Mouse (Mus musculus): Measurements from ENCODE around the gene Gm28635. TPM values are rescaled to one million over a fixed set of nuclear protein-coding genes. Genes with fewer than 3 reads are reported as not detected.

Gene Gm28635
- polyA plus RNA-seq, 2 experiments, result 0.01 TPM; not detected in 1

- TF ChIP-seq EP300 (IDR thresholded peaks at IDR 0.05; ENCODE audit: low read depth) (no peak), CTCF (IDR thresholded peaks at IDR 0.05; ENCODE audit: low read depth) (no peak)
- ATAC-seq (ENCODE audit: insufficient read depth) (peak; percentile 85), DNase-seq (ENCODE audit: low read depth in 3 of 3, low spot score in 3 of 3) (peak; percentile 94 to 95 (median 95))
- Histone ChIP-seq H3K36me3 (replicated peaks; ENCODE audit: control insufficient read depth, insufficient read depth, low read depth) (peaks cover 7% of the 10 kb centered on the region), H3K9ac (replicated peaks) (peak overlapping the region; percentile 92), H3K4me2 (ENCODE audit: low read depth) (peak overlapping the region; percentile 87), H3K9me3 (ENCODE audit: control insufficient read depth, low read length) (no peaks in the 10 kb centered on the region), H3K27ac (peak overlapping the region; percentile 98), H3K4me3 (ENCODE audit: insufficient read depth in 1 of 2, low read depth in 2 of 2, low read length in 2 of 2) (peak overlapping the region; percentile 77 to 98), H3K27me3 (ENCODE audit: control insufficient read depth, insufficient read depth, low read length) (no peaks in the 10 kb centered on the region), H3K4me1 (replicated peaks; ENCODE audit: control insufficient read depth in 2 of 2, insufficient read depth in 2 of 2, low read length in 1 of 2) (peaks cover 14 to 20% of the 10 kb centered on the region in 2 experiments)
- under 1% methylated on average over 33 of the region's 33 CpGs for WGBS (ENCODE audit: insufficient replicate concordance)
These were observed 37.9 kb upstream of the Gm28635 start for GRCm38 (mm10) chr2:84715562-84716361.

DNA sequence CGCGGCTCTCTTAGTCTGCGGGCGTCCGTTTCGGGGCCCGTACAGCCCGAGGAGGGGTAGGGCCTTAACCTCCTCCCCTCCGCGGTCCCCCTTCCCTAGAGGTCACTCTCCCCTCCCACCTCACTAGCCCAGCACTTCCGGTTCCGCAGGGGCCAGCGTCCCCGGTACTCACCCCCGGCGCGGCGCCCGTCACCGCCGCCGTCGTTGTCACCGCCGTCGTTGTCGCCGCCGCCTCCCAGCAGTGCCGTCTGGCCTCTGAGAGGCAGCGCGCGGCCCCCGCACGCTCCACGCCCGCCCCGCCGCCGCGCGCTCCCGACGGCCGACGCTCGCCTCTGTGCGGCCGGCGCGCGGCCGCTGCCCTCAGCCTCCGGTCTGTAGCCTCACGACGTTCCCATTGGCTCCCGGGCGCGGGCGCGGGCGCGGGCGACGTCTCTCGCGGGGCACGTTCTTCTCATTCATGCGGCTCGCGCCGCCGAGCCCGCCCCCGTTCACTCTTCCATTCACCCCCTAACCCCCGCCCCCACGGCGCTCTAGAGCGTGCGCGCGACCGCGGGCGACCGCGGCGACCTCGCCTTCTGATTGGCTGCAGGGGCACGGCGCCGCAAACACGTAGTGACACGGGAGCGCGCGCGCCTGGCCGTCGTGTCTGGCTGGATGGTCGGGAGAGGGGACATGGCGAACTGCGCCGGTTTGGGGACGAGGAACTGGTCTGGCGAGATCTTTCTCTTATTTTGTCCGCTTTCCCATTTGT lies 37.1 kb upstream of the Gm28635 start, which contains the start of gene Zdhhc5:
Gene Zdhhc5 (minus strand): TSS at position 370 of the 751 bp plus-strand sequence.
- TF ChIP-seq EP300 (IDR thresholded peaks at IDR 0.05; ENCODE audit: low read depth), result no peak; the same call in 1 of the 2 replicates
- TF ChIP-seq CTCF (IDR thresholded peaks at IDR 0.05; ENCODE audit: low read depth), result no peak
- Histone ChIP-seq H3K4me3 (ENCODE audit: insufficient read depth in 1 of 2, low read depth in 2 of 2, low read length in 2 of 2) (peak within 1 kb of the TSS; percentile 77 to 99), H3K27me3 (ENCODE audit: control insufficient read depth, insufficient read depth, low read length) (no peaks in the 10 kb centered on the region), H3K9me3 (ENCODE audit: control insufficient read depth, low read length) (no peaks in the 10 kb centered on the region), H3K36me3 (replicated peaks; ENCODE audit: control insufficient read depth, insufficient read depth, low read depth) (peaks cover 15% of the 10 kb centered on the region), H3K9ac (replicated peaks) (peak within 1 kb of the TSS; percentile 92), H3K4me1 (replicated peaks; ENCODE audit: control insufficient read depth in 2 of 2, insufficient read depth in 2 of 2, low read length in 1 of 2) (peaks cover 13 to 20% of the 10 kb centered on the region in 2 experiments), H3K4me2 (ENCODE audit: low read depth) (peak within 1 kb of the TSS; percentile 87), H3K27ac (peak within 1 kb of the TSS; percentile 98)
- ATAC-seq (ENCODE audit: insufficient read depth) (peak; percentile 90), DNase-seq (ENCODE audit: low read depth in 3 of 3, low spot score in 3 of 3) (peak; percentile 95 to 97 (median 96))
- under 1% methylated on average over 101 of the region's 107 CpGs for WGBS (ENCODE audit: insufficient replicate concordance)

GRCm38 (mm10) chr2:84714422-84714810 lies 36.6 kb upstream of the Gm28635 start:
- H3K36me3 ChIP-seq (replicated peaks; ENCODE audit: control insufficient read depth, insufficient read depth, low read depth), result peaks cover 19% of the 10 kb centered on the region
- H3K27me3 ChIP-seq (ENCODE audit: control insufficient read depth, insufficient read depth, low read length), result no peaks in the 10 kb centered on the region
- H3K4me2 ChIP-seq (ENCODE audit: low read depth), result peak overlapping the region; percentile 87
- H3K4me3 ChIP-seq (ENCODE audit: insufficient read depth in 1 of 2, low read depth in 2 of 2, low read length in 2 of 2), result peak overlapping the region; percentile 77 to 99
- peak overlapping the region; percentile 98 for H3K27ac ChIP-seq
- ATAC-seq (ENCODE audit: insufficient read depth), result no peak
- TF ChIP-seq EP300 (IDR thresholded peaks at IDR 0.05; ENCODE audit: low read depth) (no peak), CTCF (IDR thresholded peaks at IDR 0.05; ENCODE audit: low read depth) (no peak)
- WGBS (ENCODE audit: insufficient replicate concordance), result 0% methylated on average over 25 of the region's 26 CpGs
- H3K9ac ChIP-seq (replicated peaks), result peak overlapping the region; percentile 92
- H3K4me1 ChIP-seq (replicated peaks; ENCODE audit: control insufficient read depth in 2 of 2, insufficient read depth in 2 of 2, low read length in 1 of 2), result peaks cover 13 to 20% of the 10 kb centered on the region in 2 experiments
- no peak for DNase-seq (ENCODE audit: low read depth in 3 of 3, low spot score in 3 of 3)
- no peaks in the 10 kb centered on the region for H3K9me3 ChIP-seq (ENCODE audit: control insufficient read depth, low read length)

- TF ChIP-seq CTCF (IDR thresholded peaks at IDR 0.05; ENCODE audit: low read depth) (no peak), EP300 (IDR thresholded peaks at IDR 0.05; ENCODE audit: low read depth) (no peak)
- 78% methylated on average over 2 of the region's 2 CpGs for WGBS (ENCODE audit: insufficient replicate concordance)
- no peak overlapping the region for H3K9ac ChIP-seq (replicated peaks)
- no peaks in the 10 kb centered on the region for H3K9me3 ChIP-seq (ENCODE audit: control insufficient read depth, low read length)
- peaks cover 41% of the 10 kb centered on the region for H3K36me3 ChIP-seq (replicated peaks; ENCODE audit: control insufficient read depth, insufficient read depth, low read depth)
- no peak overlapping the region for H3K27ac ChIP-seq
- H3K27me3 ChIP-seq (ENCODE audit: control insufficient read depth, insufficient read depth, low read length), result no peaks in the 10 kb centered on the region
- H3K4me3 ChIP-seq (ENCODE audit: insufficient read depth in 1 of 2, low read depth in 2 of 2, low read length in 2 of 2), result no peak overlapping the region
- peak overlapping the region; percentile 28; the same call in 1 of the 2 replicates for H3K4me2 ChIP-seq (ENCODE audit: low read depth)
- ATAC-seq (ENCODE audit: insufficient read depth) (no peak), DNase-seq (ENCODE audit: low read depth in 3 of 3, low spot score in 3 of 3) (no peak)
- H3K4me1 ChIP-seq (replicated peaks; ENCODE audit: control insufficient read depth in 2 of 2, insufficient read depth in 2 of 2, low read length in 1 of 2), result peaks cover 7 to 10% of the 10 kb centered on the region in 2 experiments
These were observed 34.1 kb upstream of the Gm28635 start for GRCm38 (mm10) chr2:84711898-84712297.

- no peak overlapping the region for H3K4me2 ChIP-seq (ENCODE audit: low read depth)
- DNase-seq (ENCODE audit: low read depth in 3 of 3, low spot score in 3 of 3) (no peak), ATAC-seq (ENCODE audit: insufficient read depth) (no peak)
- TF ChIP-seq CTCF (IDR thresholded peaks at IDR 0.05; ENCODE audit: low read depth) (no peak), EP300 (IDR thresholded peaks at IDR 0.05; ENCODE audit: low read depth) (no peak)
- no peak overlapping the region for H3K27ac ChIP-seq
- H3K27me3 ChIP-seq (ENCODE audit: control insufficient read depth, insufficient read depth, low read length), result no peaks in the 10 kb centered on the region
- peaks cover 55% of the 10 kb centered on the region for H3K36me3 ChIP-seq (replicated peaks; ENCODE audit: control insufficient read depth, insufficient read depth, low read depth)
- no peak overlapping the region for H3K9ac ChIP-seq (replicated peaks)
- no peaks in the 10 kb centered on the region for H3K9me3 ChIP-seq (ENCODE audit: control insufficient read depth, low read length)
- no peak overlapping the region for H3K4me3 ChIP-seq (ENCODE audit: insufficient read depth in 1 of 2, low read depth in 2 of 2, low read length in 2 of 2)
- 71% methylated on average over 1 of the region's 1 CpGs for WGBS (ENCODE audit: insufficient replicate concordance)
- H3K4me1 ChIP-seq (replicated peaks; ENCODE audit: control insufficient read depth in 2 of 2, insufficient read depth in 2 of 2, low read length in 1 of 2), result peaks cover 5 to 6% of the 10 kb centered on the region in 2 experiments
These were observed 29.7 kb upstream of the Gm28635 start for GRCm38 (mm10) chr2:84707523-84707922.

Measured in liver, embryonic 14.5 days (tissue).